Mouse (Mus musculus) C2C12 (cell line): ENCODE data around the gene Exoc3l. TPM values are rescaled to one million over a fixed set of nuclear protein-coding genes. Genes with fewer than 3 reads are reported as not detected.
A peak's percentile ranks its signal among the peaks of the same experiment; 100 is the strongest.

Source experiments
- H3K27me3 ChIP-seq: one replicate; pipeline ENCODE4 v1.6.1; 2011; ENCODE audit not compliant: control insufficient read depth, insufficient read depth, insufficient read length
- H3K36me3 ChIP-seq: one replicate; pipeline ENCODE4 v1.6.1; 2011; ENCODE audit not compliant: control insufficient read depth, insufficient read depth
- H3K4me3 ChIP-seq: one replicate; pipeline ENCODE4 v1.5.1; 2011; ENCODE audit warnings: mild to moderate bottlenecking, control low read depth; ENCODE audit not compliant: poor library complexity, insufficient read depth, severe bottlenecking
- H3K79me2 ChIP-seq: one replicate; pipeline ENCODE4 v1.6.1; 2011; ENCODE audit not compliant: control insufficient read depth, insufficient read depth
- H3K79me3 ChIP-seq: one replicate; pipeline ENCODE4 v1.6.1; 2011; ENCODE audit warnings: low read depth, control low read depth
- H3ac ChIP-seq: one replicate; pipeline ENCODE3; 2011; ENCODE audit warnings: low read depth; ENCODE audit not compliant: control insufficient read depth, insufficient read length
- CEBPB ChIP-seq: IDR thresholded peaks from one replicate; pipeline ENCODE4 v1.6.1; 2011; ENCODE audit warnings: low read depth, mild to moderate bottlenecking, control low read depth, moderate library complexity
- CTCF ChIP-seq: IDR thresholded peaks from one replicate; pipeline ENCODE4 v1.5.1; 2011; ENCODE audit not compliant: control insufficient read depth, insufficient read depth, insufficient read length
- FOSL1 ChIP-seq: IDR thresholded peaks from one replicate; pipeline ENCODE4 v1.8.0; 2011; ENCODE audit warnings: mild to moderate bottlenecking, low read length; ENCODE audit not compliant: poor library complexity, insufficient read depth, severe bottlenecking
- MAX ChIP-seq: IDR thresholded peaks from one replicate; pipeline ENCODE4 v1.6.1; 2011; ENCODE audit warnings: mild to moderate bottlenecking, control low read depth
- MYOD1 ChIP-seq: IDR thresholded peaks from one replicate; pipeline ENCODE4 v1.6.1; 2011; ENCODE audit warnings: low read depth; ENCODE audit not compliant: control insufficient read depth, insufficient read length
- MYOG ChIP-seq: IDR thresholded peaks from one replicate; pipeline ENCODE4 v1.6.1; 2011; ENCODE audit not compliant: control insufficient read depth, insufficient read length; ENCODE audit errors: extremely low read depth
- USF1 ChIP-seq: IDR thresholded peaks from one replicate; pipeline ENCODE4 v1.6.1; 2011; ENCODE audit warnings: low read depth, mild to moderate bottlenecking, control low read depth, moderate library complexity
- long read RNA-seq, 2 experiments: library from polyadenylated mRNA; unstranded; transcript quantifications; one replicate each; pipeline ENCODE4 v2.0.0; 2019 to 2020
- polyA plus RNA-seq: library from polyadenylated mRNA; unstranded; fragments of >200 nt; fragmentation: generic; extraction: Trizol; gene quantifications from one replicate; pipeline ENCODE4 v1.2.1, GENCODE M21; 2012; ENCODE audit warnings: missing spikeins

The Exoc3l gene
- 0.97 TPM for polyA plus RNA-seq
- long read RNA-seq, experiment 1, partial matches to known transcripts = 0 of 1 reads
- long read RNA-seq, experiment 1, other reads (novel, unspliced or antisense) = 1 of 1 reads
- long read RNA-seq, experiment 2 = 0 reads

- Histone ChIP-seq H3K79me2 (peaks cover 41% of the 10 kb centered on the region), H3K79me3 (peaks cover 25% of the 10 kb centered on the region), H3K27me3 (no peaks in the 10 kb centered on the region), H3K4me3 (peak within 1 kb of the TSS; percentile 97), H3K36me3 (peaks cover 25% of the 10 kb centered on the region), H3ac (no peak within 1 kb of the TSS)
- TF ChIP-seq FOSL1 (no peak), USF1 (no peak), CEBPB (no peak), MYOG (no peak), CTCF (no peak), MYOD1 (no peak), MAX (no peak)
Measured at GRCm38 (mm10) chr8:105295895-105296573, at the start of gene Exoc3l. Gene Exoc3l (minus strand): TSS chr8:105296101.

DNA sequence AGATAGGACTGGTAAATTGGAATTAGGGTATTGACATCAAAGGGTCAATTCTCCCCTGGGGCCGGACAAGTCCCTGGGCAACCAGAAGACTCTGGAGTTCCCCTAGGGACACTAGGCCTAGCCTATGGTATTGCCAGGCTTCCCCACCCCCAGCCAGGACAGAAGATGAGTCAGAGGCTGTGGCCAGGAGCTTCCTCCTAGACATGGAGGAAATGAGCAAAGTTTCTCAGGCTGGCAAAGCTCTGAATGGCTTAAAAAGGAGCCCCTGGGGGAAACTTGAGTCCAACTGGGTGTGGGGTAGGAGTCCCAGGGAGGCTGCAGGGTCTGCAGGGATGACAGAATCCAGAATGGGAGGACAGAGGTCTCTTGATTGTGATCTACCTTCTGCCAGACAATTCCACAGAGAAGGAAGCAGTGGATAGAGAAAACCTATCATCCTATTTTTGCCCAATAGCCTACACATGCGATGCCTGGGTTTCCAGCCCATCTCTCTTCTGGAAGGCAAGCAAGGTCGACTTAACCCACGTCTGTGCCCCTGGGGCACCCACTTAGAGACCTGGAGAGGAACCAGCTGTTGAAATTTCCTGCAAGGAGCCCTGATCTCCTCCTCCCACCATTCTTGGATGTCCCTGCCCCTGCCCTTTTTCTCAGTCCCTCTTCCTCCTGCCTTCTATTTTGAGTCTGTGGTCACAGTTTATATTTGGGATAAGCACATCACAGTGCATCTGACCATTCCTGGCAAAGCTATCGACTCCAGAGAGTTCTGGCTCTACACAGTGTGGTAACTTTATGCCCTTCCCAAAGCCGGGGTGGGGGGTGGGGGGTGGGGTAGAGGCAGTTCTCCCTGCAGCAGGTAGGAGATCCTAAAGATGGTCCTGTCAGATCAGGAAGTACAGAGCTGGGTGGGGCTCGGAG, 49.4 kb upstream of the Exoc3l start:
- Histone ChIP-seq H3ac (peak overlapping the region; percentile 35), H3K79me2 (peaks cover 97% of the 10 kb centered on the region), H3K36me3 (peaks cover 33% of the 10 kb centered on the region), H3K27me3 (no peaks in the 10 kb centered on the region), H3K4me3 (peak overlapping the region; percentile 77), H3K79me3 (peaks cover 65% of the 10 kb centered on the region)
- TF ChIP-seq CEBPB (no peak), MAX (peak; percentile 41)

GRCm38 (mm10) chr8:105343791-105344574, 48.1 kb upstream of the Exoc3l start:
- no peak overlapping the region for H3ac ChIP-seq
- H3K4me3 ChIP-seq = no peak overlapping the region
- TF ChIP-seq MYOG (no peak), CEBPB (no peak)

DNA sequence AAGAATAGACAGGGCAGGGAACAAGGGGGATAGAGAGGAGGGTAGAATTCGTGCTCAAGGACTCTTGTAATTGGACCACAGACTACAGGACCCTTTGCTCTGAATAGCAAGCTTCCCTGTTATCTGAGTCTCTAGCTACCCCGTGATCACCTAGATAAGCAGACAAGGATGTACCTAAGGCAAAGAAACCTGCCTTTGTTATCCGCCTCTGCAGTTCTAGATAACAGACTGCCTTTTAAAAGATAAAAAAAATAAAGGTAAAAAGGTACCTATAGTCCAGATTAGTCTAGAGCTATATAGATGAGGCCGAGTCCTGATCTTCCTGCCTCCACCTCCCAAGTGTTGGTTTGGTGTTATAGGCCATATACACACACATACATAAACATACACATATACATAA, 46.9 kb upstream of the Exoc3l start:
- H3K27me3 ChIP-seq = no peaks in the 10 kb centered on the region
- no peak overlapping the region for H3K4me3 ChIP-seq
- H3ac ChIP-seq = no peak overlapping the region
- TF ChIP-seq MYOG = no peak
- TF ChIP-seq MAX = no peak
- TF ChIP-seq USF1 = no peak
- TF ChIP-seq MYOD1 = no peak
- no peak for TF ChIP-seq FOSL1
- no peak for TF ChIP-seq CTCF
- TF ChIP-seq CEBPB = no peak
- H3K79me2 ChIP-seq = peaks cover 94% of the 10 kb centered on the region
- peaks cover 64% of the 10 kb centered on the region for H3K79me3 ChIP-seq
- H3K36me3 ChIP-seq = peaks cover 55% of the 10 kb centered on the region

More at GRCm38 (mm10) chr8:105343791-105344574, 48.1 kb upstream of the Exoc3l start:
- peaks cover 65% of the 10 kb centered on the region for H3K79me3 ChIP-seq
- peaks cover 97% of the 10 kb centered on the region for H3K79me2 ChIP-seq
- H3K36me3 ChIP-seq = peaks cover 43% of the 10 kb centered on the region
- H3K27me3 ChIP-seq = no peaks in the 10 kb centered on the region

DNA sequence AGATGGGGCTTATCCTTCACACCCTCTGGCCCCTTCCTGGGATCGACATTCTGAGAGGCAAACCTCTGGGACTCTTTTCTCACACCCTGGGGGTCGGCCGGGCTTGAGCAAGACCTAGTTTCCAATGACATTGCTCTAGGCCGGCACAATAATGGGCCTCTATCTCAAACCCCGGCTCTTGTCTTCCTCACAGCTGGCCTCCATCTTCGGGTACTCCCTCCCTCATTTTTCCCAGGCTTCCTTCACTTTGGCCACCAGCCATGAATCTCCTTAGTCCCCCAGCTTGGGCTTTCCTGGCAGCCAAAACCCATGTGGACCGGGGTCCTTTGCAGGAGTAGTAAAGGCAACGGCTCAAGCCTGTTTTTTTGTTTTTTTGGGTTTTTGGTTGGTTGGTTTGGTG, 45.5 kb upstream of the Exoc3l start:
- Histone ChIP-seq H3K79me3 (peaks cover 53% of the 10 kb centered on the region), H3K79me2 (peaks cover 81% of the 10 kb centered on the region), H3K27me3 (no peaks in the 10 kb centered on the region), H3K4me3 (no peak overlapping the region), H3K36me3 (peaks cover 68% of the 10 kb centered on the region), H3ac (no peak overlapping the region)
- TF ChIP-seq CEBPB = no peak
- no peak for TF ChIP-seq FOSL1
- TF ChIP-seq CTCF = no peak
- no peak for TF ChIP-seq MYOD1
- no peak for TF ChIP-seq MYOG
- TF ChIP-seq MAX = no peak
- no peak for TF ChIP-seq USF1
